Mouse (Mus musculus): ENCODE measurements at regions not wholly inside any gene's neighbourhood (a gene's known extent, or its start where the extent isn't known, plus 50 kb on each side); places are given as distances from the start of the nearest gene placed in this dataset.

DNA sequence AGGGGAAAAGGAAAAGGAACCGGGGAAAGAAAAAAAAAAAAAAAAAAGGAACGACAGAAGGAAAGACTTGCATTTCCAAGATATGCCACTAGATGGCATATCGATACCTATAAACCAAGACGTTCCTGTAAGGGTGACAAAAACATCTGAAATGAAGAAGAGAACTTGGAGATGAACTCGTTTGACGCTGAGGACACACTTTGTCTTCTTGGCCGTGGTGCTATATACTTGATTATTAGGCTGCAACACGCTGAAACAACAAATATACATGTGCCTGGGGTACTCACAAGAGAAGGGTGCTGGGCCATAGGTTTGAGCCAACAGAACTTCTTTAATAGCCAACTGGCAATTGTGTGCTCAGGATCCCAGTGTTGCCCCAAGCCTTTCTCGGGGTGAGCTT lies 71.2 kb upstream of the Gm34302 start:
- no peak for TF ChIP-seq CTCF (IDR thresholded peaks at IDR 0.05; ENCODE audit: borderline replicate concordance, control insufficient read depth, extremely low read depth, insufficient read depth, low read length, poor library complexity)
- TF ChIP-seq POLR2A (IDR thresholded peaks at IDR 0.05; ENCODE audit: control insufficient read depth, extremely low read depth, insufficient read depth, low read length, poor library complexity) = no peak

Data from thymus, adult 2 months (tissue).